Mouse (Mus musculus) gastrocnemius, postnatal 25 days (tissue): Measurements from ENCODE around the gene Nprl2. TPM values are rescaled to one million over a fixed set of nuclear protein-coding genes. Genes with fewer than 3 reads are reported as not detected.

ENCODE experiments used
- DNase-seq: peaks from one replicate; pipeline ENCODE4 v3.0.0; 2022
- total RNA-seq, 2 experiments: library from RNA; stranded (reverse); gene quantifications; 1 replicate in 1 of 2; 2 replicates in 1 of 2; pipeline ENCODE4 v1.2.3; 2021

Nprl2 gene
- total RNA-seq, 2 experiments from 2014 or later = 9.5 to 10.2 TPM

GRCm38 (mm10) chr9:107534408-107535202 is 7.4 kb upstream of the Nprl2 start:
- no peak for DNase-seq

DNA sequence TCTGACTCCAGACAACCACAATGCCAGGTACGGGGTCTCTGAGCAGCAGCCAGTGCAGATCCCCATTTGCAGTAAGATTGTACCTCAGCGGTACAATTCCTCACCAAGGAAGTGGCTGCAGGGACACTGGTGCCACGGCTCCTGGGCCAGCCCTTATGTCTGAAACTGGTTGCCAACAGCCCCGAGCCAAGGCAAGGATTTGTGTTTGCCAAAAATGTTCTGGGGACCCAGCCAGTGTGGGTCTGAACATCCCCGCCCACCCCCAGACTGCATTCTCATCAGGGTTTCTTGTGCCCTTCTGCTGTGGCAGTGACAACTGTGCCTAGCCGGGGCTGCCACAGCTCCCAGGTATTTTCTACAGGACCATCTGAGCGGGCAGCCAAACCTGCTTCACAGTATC is 3.8 kb upstream of the Nprl2 start:
- no peak for DNase-seq

DNA sequence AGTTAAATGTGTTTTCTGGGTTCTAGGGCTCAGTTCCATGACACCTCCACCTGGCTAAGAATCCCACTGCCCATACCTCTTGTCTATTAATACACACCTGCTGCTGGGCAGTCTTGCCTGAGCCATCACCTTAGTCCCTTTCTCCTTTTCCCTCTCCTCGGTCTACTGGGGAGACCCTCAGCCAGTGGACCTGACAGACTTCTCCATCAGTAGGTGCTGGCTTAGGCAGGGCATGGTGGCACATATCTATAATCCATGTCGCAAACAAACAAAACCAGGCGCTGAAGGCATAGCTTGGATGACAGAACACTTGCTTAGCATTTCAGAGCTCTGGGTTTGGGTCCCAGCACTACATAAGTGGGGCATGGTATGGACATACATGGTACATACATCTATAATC is 3.3 kb upstream of the Nprl2 start:
- no peak for DNase-seq

DNA sequence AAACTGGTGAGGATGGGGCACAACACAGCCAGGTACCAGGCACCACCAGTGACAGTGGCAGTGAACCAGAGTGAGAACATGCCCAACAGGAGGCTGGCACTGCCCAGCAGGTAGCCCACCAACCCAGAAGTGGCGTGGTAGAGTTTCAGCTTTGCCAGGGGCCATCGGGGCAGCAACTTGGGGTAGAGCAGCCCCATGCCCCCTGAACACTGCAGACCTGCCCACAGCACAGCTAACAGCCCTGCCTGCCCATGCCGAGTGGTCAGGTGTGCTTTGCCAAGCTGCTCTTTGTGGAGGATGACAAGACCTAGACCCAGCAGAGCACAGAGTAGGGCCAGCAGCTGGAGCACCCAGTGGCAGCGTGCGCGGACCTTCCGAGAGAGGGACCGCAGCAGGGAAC is 2.1 kb upstream of the Nprl2 start:
- DNase-seq = no peak

- DNase-seq = no peak
These were observed 1.6 kb upstream of the Nprl2 start for GRCm38 (mm10) chr9:107540420-107540819.

DNA sequence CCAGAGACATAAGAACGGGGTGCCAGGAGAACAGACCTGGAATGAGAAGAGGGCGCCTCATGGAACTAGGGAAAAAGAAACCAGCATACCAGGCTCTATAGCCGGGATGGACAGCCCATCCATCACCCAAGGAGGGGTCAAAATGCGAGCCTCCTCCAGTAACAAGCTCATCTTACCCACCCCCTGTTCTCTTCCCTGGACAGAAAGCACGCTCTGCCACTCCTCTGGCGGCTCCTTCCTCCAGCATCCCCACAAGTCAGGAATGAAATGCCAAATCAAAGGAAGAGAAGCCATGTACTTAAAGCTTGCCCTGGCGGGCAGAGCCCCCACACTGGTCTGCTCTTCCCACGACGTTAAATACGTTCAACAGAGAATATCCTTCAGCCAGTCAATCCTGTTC is 1.0 kb upstream of the Nprl2 start:
- no peak for DNase-seq

GRCm38 (mm10) chr9:107542352-107542686 is 293 bp downstream of the Nprl2 start:
- DNase-seq = no peak

DNA sequence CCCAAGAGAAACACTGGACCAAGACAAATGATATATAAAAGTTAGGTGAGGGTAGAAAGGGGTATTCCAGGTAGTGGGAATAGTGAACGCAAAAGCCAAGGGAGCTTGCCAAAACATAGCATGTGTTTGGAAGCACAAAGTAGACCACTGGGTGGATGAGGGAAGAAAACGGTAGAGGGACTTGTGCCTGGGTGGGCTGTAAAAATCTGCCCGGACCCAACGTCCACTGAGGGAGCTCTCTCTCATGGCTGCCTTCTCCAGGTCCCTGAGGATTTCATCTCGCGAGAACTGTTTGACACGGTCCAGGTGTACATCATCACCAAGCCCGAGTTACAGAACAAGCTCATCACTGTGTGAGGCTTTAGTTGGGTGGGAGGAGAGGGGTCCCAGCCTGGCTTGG is 695 bp downstream of the Nprl2 start:
- DNase-seq = no peak

- no peak for DNase-seq
These were observed 1.3 kb downstream of the Nprl2 start for GRCm38 (mm10) chr9:107543299-107543698.

GRCm38 (mm10) chr9:107544196-107544700 is 2.2 kb downstream of the Nprl2 start:
- no peak for DNase-seq

GRCm38 (mm10) chr9:107544729-107545128 is 2.7 kb downstream of the Nprl2 start:
- DNase-seq = no peak

DNA sequence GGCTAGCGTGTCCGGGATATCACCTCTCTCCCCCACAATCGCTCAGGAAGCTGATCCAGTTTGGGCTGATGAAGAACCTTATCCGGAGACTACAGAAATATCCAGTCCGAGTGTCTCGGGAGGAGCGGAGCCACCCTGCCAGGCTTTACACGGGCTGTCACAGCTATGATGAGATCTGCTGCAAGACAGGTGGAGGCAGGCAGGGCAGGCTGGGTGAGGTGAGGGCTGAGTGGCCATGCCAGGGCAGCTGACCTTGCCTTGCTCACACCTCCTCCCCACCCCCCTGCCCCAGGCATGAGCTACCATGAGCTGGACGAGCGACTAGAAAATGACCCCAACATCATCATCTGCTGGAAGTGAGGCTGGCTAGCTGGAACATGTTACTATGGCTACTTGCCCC is 3.2 kb downstream of the Nprl2 start:
- no peak for DNase-seq

GRCm38 (mm10) chr9:107545602-107546001 is 3.6 kb downstream of the Nprl2 start:
- peak; percentile 58 for DNase-seq

DNA sequence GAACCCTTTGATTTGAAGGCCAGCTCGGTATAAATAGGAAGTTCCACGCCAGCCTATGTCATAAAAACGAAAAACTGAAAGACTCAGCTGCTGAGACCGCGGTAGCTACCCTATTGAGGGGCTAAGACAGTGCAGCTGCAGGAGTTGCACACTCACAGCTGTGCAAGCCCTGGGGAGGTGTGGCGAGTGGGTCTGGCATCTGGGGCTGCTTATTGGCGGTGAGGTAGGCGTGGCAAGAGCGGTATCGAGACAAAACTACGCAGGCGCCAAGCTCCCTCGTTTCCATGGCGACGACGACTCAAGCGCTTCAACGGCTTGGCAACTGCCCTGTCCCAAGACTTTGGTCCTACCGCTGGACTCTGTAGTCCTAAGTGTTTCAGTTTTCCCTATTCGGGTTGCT is 5.0 kb downstream of the Nprl2 start, which contains the start of gene Zmynd10:
TSS of gene Zmynd10 (plus strand) at position 273 of the 400 bp plus-strand sequence.
- DNase-seq = peak; percentile 84

DNA sequence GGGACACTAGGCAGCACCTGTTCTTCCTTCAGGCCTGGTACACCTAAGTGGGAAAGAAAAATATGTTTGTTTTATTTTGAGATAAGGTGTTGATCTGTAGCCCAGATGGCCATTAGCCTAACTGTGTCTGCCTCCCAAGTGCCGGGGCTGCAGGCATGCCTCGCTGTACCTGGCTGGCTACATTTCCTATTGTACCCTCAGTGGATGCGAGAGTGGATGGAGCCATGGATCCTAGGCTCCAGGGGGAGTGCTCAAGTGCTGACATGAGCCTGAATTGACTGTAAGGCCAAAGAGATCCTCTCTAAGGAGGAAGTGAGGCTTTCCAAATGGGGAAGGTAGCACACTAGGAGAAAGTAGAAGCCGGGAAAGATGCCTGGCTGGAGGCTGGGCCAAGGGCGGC is 5.9 kb downstream of the Nprl2 start:
- DNase-seq = no peak

GRCm38 (mm10) chr9:107548820-107549219 is 6.8 kb downstream of the Nprl2 start:
- DNase-seq = no peak

DNA sequence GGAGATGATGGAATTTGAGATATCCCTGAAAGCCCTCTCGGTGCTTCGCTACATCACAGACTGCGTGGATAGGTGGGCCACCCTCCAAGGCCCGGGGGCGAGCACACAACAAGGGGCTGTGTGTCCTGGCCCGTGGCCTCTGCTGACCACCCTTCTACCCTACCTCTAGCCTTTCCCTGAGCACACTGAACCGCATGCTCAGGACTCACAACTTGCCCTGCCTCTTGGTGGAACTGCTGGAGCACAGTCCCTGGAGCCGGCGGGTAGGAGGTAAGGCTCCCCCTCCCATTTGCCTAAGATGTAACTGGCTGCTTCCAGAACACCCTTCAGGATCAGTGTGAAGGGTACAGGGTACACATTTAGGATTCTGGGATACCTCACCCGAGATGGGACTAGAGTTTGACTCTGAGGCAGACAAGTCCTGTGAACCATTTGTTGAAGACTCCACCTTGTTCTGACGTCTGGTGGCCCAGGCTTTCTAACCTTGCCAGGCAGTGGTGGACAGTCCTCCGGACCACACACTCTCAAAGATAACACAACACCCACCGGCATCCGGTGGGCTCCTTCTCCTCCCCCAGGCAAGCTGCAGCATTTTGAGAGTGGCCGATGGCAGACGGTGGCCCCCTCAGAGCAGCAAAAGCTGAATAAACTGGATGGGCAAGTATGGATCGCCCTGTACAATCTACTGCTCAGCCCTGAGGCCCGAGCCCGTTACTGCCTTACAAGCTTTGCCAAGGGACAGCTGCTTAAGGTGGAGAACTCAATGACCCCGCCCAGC is 7.5 kb downstream of the Nprl2 start:
- no peak for DNase-seq

DNA sequence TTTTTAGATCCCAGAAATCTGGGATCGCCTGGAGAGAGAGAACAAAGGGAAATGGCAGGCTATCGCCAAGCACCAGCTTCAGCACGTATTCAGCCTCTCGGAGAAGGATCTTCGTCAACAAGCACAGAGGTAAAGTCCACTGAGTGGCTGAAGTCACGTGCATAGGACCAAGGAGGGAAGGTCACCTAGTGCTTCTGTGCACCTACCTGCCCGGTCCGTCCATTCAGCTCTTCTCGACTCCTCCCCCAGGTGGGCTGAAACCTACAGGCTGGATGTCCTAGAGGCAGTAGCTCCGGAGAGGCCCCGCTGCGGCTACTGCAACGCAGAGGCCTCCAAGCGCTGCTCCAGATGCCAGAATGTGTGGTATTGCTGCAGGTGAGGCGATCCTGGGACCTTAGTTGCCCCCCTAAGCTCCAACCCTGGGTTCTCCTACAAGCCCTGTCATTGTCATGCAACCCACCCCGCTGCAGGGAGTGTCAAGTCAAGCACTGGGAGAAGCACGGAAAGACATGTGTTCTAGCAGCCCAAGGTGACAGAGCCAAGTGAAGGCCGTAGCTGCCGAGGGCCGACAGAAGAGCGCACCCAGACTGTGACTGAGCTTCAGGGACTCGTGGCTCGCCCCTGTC is 8.6 kb downstream of the Nprl2 start:
- DNase-seq = no peak

GRCm38 (mm10) chr9:107551117-107551889 is 9.3 kb downstream of the Nprl2 start, which contains the start of gene Rassf1:
Gene Rassf1, plus strand, starts transcription at chr9:107551555.
- DNase-seq = peak; percentile 75

GRCm38 (mm10) chr9:107551890-107552355 is 9.9 kb downstream of the Nprl2 start:
- no peak for DNase-seq

DNA sequence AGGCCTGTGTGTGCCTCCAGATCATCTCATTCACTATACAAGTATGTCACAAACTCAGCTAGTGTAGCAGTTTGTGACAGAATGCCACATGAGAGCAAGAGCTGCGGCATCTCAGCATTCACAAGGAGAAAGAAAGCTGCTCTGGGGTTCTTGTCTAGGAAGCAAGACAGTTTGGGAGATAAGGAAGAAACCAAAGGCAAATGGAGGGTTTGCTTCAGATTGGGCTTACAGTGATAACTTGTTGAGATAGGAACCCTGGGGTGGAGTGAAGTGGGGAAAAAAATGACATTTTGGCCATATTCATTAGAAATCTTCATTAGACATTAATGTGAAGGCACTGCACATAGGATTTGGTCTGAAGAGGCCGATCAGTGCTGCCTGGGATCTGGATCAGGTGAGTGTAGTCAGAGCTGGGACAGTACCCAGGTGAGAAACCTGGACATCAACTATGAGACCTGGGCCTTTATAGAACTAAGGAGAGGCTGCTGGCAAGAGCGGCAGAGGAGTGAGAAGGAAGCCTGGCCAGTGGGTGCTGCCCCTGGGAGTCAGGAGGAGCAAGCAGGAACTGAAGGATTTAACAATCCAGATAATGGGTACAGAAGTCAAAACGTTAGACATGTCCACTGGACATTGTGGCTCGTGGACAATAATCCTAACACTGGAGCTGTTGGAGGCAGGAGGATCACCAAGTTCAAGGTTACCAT is 10.8 kb downstream of the Nprl2 start:
- DNase-seq = no peak
